Mouse (Mus musculus) kidney, postnatal 4 days (tissue): ENCODE data around the gene Wfdc13.
"Not testable (repeated sequence)": the region's sequence is repeated elsewhere in the genome, so short reads cannot be mapped to it uniquely, and the experiment has no call there.

Experiments used
- DNase-seq, 2 experiments: peaks; one replicate each; pipeline ENCODE4 v3.0.0; 2021; ENCODE audit warnings: mixed read lengths in 2 of 2

The Wfdc13 gene

GRCm38 (mm10) chr2:164716194-164716786, 31.4 kb downstream of the Wfdc13 start:
- not testable (repeated sequence) for DNase-seq

- no peak for DNase-seq
These were observed 38.4 kb downstream of the Wfdc13 start for GRCm38 (mm10) chr2:164723276-164723675.

- DNase-seq = peak; percentile 84 to 87
These were observed 41.1 kb downstream of the Wfdc13 start for GRCm38 (mm10) chr2:164725895-164726619.

- DNase-seq = no peak
These were observed 46.8 kb downstream of the Wfdc13 start for GRCm38 (mm10) chr2:164731719-164732118.

- no peak for DNase-seq
These were observed 48.4 kb downstream of the Wfdc13 start for GRCm38 (mm10) chr2:164733259-164733658.

- no peak for DNase-seq
These were observed 49.9 kb downstream of the Wfdc13 start for GRCm38 (mm10) chr2:164734839-164735238.

- DNase-seq = no peak
These were observed 50.5 kb downstream of the Wfdc13 start for GRCm38 (mm10) chr2:164735446-164735845.
